Mouse (Mus musculus): ENCODE results near the gene Cdc37l1. TPM values are rescaled to one million over a fixed set of nuclear protein-coding genes. Genes with fewer than 3 reads are reported as not detected.

The Cdc37l1 gene
- polyA plus RNA-seq, 1 experiment, result 70.6 TPM

DNA sequence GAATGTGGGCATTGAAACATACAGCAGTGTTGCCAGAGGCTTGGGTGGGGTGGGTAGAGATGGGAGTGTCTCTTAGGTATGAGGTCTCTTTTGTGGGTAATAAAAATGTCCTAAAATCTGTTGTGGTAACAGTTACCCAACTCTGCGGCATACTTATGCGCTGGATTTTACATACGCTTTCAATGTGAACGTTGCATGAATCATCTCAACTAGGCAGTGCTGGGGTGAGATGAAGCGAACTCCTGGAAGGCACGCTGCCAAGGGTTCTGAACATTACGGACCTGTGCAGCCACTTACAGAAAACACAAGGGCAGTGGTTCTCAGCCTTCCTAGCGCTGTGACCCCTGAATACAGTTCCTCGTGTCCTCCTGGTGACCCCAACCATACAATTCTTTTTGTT is 52.5 kb downstream of the Cdc37l1 start:
- Histone ChIP-seq H3K27ac (ENCODE audit: insufficient read depth, low read length) (no peak overlapping the region), H3K4me3 (ENCODE audit: insufficient read depth, low read length) (no peak overlapping the region), H3K4me1 (ENCODE audit: control insufficient read depth, insufficient read depth, low read length) (peaks cover 2% of the 10 kb centered on the region; the same call in 1 of the 2 replicates)
- TF ChIP-seq POLR2A (IDR thresholded peaks at IDR 0.05; ENCODE audit: low read depth, low read length) (no peak), CTCF (IDR thresholded peaks at IDR 0.05; ENCODE audit: borderline replicate concordance, insufficient read depth, low read length) (no peak)

DNA sequence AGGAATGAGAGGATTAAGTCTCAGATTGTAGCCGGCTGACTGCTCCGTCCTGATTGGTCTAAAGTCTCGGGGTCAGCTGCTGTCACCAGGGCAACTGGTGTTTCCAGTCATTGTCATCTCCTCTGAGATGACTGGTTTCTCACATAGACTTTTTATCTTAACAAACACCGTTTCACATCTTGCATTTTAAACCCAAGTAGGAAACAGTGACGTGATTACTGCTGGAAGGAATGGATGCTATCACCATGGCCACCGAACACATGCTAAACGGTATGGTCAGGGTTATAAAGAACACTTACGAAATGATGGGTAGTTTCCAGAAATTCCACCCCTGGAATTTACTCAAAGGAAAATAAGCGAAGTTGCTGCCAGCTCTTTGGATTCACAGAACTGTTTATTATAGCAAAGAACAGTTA is 54.2 kb downstream of the Cdc37l1 start:
- Histone ChIP-seq H3K4me3 (ENCODE audit: insufficient read depth, low read length) (no peak overlapping the region), H3K4me1 (ENCODE audit: control insufficient read depth, insufficient read depth, low read length) (peaks cover 2% of the 10 kb centered on the region; the same call in 1 of the 2 replicates), H3K27ac (ENCODE audit: insufficient read depth, low read length) (no peak overlapping the region)
- TF ChIP-seq CTCF (IDR thresholded peaks at IDR 0.05; ENCODE audit: borderline replicate concordance, insufficient read depth, low read length) (no peak), POLR2A (IDR thresholded peaks at IDR 0.05; ENCODE audit: low read depth, low read length) (no peak)

DNA sequence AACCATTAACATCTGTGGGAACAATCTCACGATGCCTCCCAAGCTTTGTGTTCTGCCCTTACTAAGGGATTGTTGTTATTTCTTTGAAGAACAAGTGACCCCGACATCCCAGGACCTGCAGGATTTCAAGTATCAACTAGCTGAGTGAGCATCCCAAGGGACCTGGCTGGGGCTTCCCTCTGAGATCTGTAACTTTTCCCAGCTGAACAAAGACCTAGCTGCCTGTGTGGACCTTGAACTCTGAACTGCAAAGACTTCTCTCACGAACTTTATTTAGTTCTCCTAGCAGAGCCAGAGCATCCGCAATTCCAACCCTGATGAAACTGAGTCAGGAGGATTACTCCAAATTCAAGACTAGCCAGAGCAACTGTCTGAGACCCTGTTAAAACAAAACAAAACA is 55.2 kb downstream of the Cdc37l1 start:
- H3K27ac ChIP-seq (ENCODE audit: insufficient read depth, low read length), result no peak overlapping the region
- H3K4me1 ChIP-seq (ENCODE audit: control insufficient read depth, insufficient read depth, low read length), result peaks cover 2% of the 10 kb centered on the region; the same call in 1 of the 2 replicates
- no peak overlapping the region for H3K4me3 ChIP-seq (ENCODE audit: insufficient read depth, low read length)
- TF ChIP-seq POLR2A (IDR thresholded peaks at IDR 0.05; ENCODE audit: low read depth, low read length), result no peak
- no peak for TF ChIP-seq CTCF (IDR thresholded peaks at IDR 0.05; ENCODE audit: borderline replicate concordance, insufficient read depth, low read length)

DNA sequence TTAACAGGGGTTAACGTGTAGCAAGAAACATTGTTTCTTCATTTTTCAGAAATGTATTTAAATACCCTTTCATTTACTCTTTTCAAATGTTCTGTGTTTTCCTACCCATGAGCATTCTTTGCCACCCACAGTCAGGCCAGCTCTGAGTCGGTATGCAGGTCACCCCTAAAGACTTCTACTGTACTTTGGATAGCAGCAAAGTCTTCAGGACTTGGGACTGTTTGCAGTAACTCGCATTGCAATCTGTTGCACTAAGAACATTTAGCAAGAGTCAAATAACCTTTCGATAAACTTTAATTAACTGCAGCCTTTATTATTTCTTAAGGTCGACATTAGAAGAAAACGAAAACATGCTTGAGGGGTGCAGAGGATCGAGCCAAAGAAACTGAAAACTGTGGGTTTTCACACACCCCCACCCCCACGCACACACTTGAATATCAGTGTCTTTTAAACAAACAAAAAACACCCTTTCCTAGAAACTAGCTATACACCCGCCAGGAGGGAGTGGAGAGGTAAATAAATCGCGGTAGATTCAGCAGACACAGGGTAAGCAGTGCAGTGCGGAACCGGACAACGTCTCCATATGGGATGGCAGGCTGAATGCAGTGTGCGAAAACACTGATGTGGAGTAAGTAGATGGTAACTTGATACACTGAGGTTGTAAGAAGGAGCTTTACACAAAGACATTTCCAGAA is 56.0 kb downstream of the Cdc37l1 start:
- Histone ChIP-seq H3K4me1 (ENCODE audit: control insufficient read depth, insufficient read depth, low read length) (peaks cover 2% of the 10 kb centered on the region; the same call in 1 of the 2 replicates), H3K4me3 (ENCODE audit: insufficient read depth, low read length) (peak overlapping the region; percentile 63), H3K27ac (ENCODE audit: insufficient read depth, low read length) (0 out of 2 replicates have a peak overlapping the region, but pooled peaks have one; percentile 7)
- TF ChIP-seq CTCF (IDR thresholded peaks at IDR 0.05; ENCODE audit: borderline replicate concordance, insufficient read depth, low read length) (no peak), POLR2A (IDR thresholded peaks at IDR 0.05; ENCODE audit: low read depth, low read length) (no peak)

DNA sequence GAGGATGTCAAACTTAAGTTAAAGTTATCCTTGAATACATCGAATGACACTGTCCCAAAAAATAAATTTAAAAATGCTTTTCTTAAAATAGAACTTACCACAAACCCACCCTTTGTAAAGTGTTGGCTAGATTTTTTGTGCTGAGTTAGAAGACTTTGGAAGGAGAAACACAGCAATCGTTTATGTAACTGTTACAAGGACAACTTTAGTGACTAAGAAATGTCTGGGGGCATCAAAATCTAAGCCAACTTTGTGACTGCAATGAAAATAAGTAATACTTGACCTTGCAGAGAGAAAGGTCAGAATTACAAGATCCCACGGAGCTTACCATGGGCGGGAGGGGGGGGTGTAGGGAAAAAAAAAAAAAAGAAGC is 56.8 kb downstream of the Cdc37l1 start:
- Histone ChIP-seq H3K27ac (ENCODE audit: insufficient read depth, low read length) (peak overlapping the region; percentile 19), H3K4me3 (ENCODE audit: insufficient read depth, low read length) (peak overlapping the region; percentile 63), H3K4me1 (ENCODE audit: control insufficient read depth, insufficient read depth, low read length) (no peaks in the 10 kb centered on the region; the same call in 1 of the 2 replicates)
- no peak for TF ChIP-seq CTCF (IDR thresholded peaks at IDR 0.05; ENCODE audit: borderline replicate concordance, insufficient read depth, low read length)
- no peak for TF ChIP-seq POLR2A (IDR thresholded peaks at IDR 0.05; ENCODE audit: low read depth, low read length)

DNA sequence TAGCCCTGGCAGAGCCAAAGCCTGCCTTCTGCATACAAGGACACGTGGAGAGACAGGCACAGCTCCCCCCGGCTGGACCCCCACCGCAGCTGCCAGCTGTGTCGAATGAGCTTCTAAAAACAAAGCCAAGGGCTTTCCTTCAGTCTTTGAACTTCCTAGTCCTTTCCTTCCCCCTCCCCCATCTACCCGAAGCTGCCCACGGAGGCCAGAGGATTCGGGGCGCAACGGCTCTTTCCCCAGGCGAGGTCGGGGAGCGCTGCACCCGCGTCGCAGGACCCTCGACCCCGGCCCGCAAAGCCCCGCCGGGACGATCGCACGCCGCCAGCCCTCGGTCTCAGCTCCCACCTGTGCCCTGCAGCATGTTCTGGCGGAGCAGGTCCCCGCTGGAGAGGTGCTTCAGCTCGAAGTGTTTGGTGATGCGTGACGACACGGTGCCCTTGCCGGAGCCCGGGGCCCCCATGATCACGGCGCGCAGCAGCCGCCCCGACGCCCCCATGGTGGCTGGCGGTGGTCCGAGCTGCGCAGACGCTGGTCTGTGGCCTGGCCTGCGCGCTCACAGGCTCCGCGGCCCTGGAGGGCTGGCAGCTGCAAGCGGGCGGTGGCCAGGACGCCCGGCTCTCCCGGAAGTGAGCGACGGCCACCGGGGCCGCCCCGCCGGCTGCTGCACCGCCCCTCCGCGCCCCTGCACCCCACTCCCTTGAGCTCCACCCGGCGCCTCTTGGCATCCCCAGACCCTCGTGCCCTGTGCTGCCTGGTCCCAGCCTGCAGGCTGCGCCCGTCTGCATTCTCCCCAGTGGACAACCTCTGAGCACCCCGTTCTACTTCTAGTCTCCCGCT is 57.4 kb downstream of the Cdc37l1 start, which contains the start of gene Ak3:
Gene Ak3 (minus strand): TSS at position 628 of the 837 bp plus-strand sequence.
- Histone ChIP-seq H3K27ac (ENCODE audit: insufficient read depth, low read length) (peak within 1 kb of the TSS; percentile 19), H3K4me3 (ENCODE audit: insufficient read depth, low read length) (peak within 1 kb of the TSS; percentile 63), H3K4me1 (ENCODE audit: control insufficient read depth, insufficient read depth, low read length) (no peaks in the 10 kb centered on the region; the same call in 1 of the 2 replicates)
- TF ChIP-seq CTCF (IDR thresholded peaks at IDR 0.05; ENCODE audit: borderline replicate concordance, insufficient read depth, low read length) (peak; percentile 21; the same call in 1 of the 2 replicates), POLR2A (IDR thresholded peaks at IDR 0.05; ENCODE audit: low read depth, low read length) (peak; percentile 75)

DNA sequence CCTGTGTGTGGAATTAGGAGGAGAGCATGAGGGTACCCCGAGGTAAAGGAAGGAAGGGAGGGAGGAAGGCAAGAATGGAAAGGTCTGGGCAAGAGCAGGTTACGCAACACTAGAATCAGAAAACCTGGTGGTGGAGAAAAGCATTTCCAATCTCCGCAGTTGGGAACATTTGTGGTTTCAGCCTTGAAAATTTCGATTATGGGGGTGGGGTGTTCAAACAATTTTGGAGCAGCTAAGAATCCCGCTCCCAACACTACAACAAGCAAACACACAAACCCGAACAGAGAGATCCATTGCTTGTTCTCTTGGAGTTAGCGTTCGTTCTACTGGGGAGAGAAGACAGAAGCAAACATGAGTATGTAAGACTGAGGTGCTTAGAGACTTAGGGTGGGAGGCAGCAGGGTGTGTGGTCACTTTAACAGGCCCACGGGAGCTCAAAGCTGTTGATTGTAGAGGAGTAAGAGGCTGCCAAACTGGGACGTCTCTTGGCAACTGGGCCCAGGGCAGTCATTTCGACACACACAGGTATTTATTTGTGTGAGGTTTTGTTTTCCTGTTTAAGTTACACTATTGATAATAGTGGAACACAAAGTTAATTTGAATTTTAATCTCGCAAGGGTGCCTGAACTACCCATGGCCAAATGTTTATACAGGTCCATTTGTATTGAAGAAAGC is 59.4 kb downstream of the Cdc37l1 start:
- Histone ChIP-seq H3K27ac (ENCODE audit: insufficient read depth, low read length) (no peak overlapping the region), H3K4me1 (ENCODE audit: control insufficient read depth, insufficient read depth, low read length) (no peaks in the 10 kb centered on the region; the same call in 1 of the 2 replicates), H3K4me3 (ENCODE audit: insufficient read depth, low read length) (no peak overlapping the region)
- TF ChIP-seq CTCF (IDR thresholded peaks at IDR 0.05; ENCODE audit: borderline replicate concordance, insufficient read depth, low read length), result no peak

DNA sequence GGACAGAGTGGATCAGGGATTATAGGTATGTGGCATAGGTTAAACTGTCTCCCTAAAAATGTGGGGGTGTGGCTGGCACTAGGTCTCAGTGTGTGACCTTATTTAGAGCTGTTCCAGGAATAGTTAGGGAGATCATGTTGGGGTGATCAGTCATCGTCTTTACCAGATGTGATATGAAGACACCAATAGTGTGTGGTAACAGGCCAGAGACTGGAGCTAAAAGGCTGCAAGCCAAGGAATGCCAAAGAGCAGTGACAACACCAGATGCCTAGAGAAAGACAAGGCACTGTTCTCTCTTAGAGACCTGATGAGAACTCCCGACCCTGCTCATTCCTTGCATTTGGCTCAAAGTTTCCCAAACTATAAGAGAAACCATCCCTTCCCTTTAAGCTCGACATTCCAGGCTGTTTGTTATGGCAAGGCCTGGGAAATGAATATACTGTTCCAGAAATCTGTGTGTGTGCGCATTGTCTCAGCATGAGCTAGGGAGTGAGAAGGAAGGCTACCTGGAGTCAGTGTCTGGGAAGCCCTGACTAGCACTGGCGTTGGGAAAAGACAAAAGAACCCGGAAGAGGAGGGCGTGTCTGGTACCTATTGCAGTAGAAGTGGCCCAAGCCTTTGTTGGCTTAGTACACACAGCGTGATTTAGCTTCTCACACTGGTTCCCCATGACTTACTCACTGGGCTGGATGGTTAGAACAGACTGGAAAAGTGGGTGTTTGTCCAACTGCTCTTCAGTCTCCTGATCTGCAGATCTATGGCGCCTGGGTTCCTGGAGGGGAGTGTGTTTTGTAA is 60.2 kb downstream of the Cdc37l1 start:
- H3K4me3 ChIP-seq (ENCODE audit: insufficient read depth, low read length), result no peak overlapping the region
- TF ChIP-seq CTCF (IDR thresholded peaks at IDR 0.05; ENCODE audit: borderline replicate concordance, insufficient read depth, low read length) (no peak), POLR2A (IDR thresholded peaks at IDR 0.05; ENCODE audit: low read depth, low read length) (no peak)
- H3K4me1 ChIP-seq (ENCODE audit: control insufficient read depth, insufficient read depth, low read length), result no peaks in the 10 kb centered on the region; the same call in 1 of the 2 replicates
- H3K27ac ChIP-seq (ENCODE audit: insufficient read depth, low read length), result no peak overlapping the region

DNA sequence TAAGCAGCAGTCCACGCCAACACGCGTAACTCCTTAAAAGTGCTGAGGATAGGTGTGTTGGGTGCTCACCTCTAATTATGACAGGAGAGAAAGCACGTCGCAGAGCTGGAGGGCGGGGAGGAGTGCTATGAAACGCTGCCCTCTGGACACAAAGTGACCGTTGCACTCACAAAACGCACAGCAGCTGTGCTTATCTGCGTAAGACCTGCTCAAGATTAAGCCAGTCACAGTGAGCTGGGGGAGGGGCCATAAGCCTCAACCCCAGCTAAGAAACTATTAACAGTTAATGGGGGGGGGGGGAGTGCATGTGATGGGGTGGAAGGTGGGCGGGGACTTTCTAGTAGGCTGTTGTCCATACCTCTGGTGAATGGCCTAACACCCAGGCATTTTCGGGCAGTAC is 62.6 kb downstream of the Cdc37l1 start:
- TF ChIP-seq CTCF (IDR thresholded peaks at IDR 0.05; ENCODE audit: borderline replicate concordance, insufficient read depth, low read length) (no peak), POLR2A (IDR thresholded peaks at IDR 0.05; ENCODE audit: low read depth, low read length) (no peak)
- no peak overlapping the region for H3K27ac ChIP-seq (ENCODE audit: insufficient read depth, low read length)
- H3K4me3 ChIP-seq (ENCODE audit: insufficient read depth, low read length), result no peak overlapping the region
- no peaks in the 10 kb centered on the region for H3K4me1 ChIP-seq (ENCODE audit: control insufficient read depth, insufficient read depth, low read length)

All from embryonic fibroblast, embryonic 13.5 days (primary cell).